Mouse (Mus musculus) frontal cortex, postnatal 36 days (tissue): ENCODE measurements around the gene Tfb1m.

Experiments
- DNase-seq, 2 experiments: peaks; one replicate each; pipeline ENCODE4 v3.0.0; 2022; ENCODE audit warnings: low spot score in 2 of 2

The Tfb1m gene

GRCm38 (mm10) chr17:3514316-3514715 lies 43.3 kb downstream of the Tfb1m start:
- DNase-seq: no peak

DNA sequence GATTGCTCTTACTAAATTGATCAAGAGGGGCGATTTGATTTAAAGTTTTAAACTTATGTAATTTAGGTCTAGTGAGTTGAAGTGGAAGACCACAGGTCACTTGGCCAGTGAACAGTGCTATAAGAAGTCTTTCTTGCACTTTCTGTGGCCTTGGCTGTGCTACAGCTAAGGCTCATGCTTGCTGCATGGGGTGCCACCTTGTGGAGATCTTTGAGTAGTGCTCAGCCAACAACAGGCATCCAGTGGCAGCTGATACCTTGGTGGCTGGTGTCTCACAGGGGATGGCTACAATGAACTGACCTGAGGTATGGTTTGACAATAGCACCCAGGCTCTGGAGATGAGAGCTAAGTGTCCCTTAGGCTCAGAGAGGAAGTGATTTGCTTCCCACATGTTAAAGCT lies 47.7 kb downstream of the Tfb1m start:
- DNase-seq: peak in 1 of 2 experiments; percentile 75

GRCm38 (mm10) chr17:3506508-3506907 lies 51.1 kb downstream of the Tfb1m start:
- no peak for DNase-seq

DNA sequence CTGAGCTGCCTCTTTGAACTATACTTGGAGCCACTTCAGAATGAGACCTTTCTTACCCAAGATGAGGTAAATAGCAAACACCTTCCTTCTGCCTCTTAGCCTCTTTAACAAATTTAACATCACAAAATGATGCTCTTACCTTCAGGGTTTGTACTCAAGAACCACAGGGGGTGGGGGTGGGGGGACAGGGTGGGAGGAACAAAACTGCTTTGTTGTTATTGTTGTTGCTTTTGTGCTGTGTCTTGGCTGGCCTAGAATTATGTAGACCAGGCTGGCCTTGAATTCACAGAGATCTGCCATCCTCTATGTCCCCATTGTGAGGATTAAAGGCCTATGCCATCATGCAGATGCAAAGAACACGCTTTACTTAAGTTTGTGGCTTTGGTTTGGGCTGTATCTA lies 51.9 kb downstream of the Tfb1m start:
- DNase-seq: no peak

GRCm38 (mm10) chr17:3500936-3501335 lies 56.6 kb downstream of the Tfb1m start:
- DNase-seq: no peak

GRCm38 (mm10) chr17:3500076-3500475 lies 57.5 kb downstream of the Tfb1m start:
- peak in 1 of 2 experiments; percentile 60 for DNase-seq

- no peak for DNase-seq
Observed at GRCm38 (mm10) chr17:3499468-3499867, 58.1 kb downstream of the Tfb1m start.

- DNase-seq: peak in 1 of 2 experiments; percentile 59
Observed at GRCm38 (mm10) chr17:3498580-3498979, 59.0 kb downstream of the Tfb1m start.

- peak in 1 of 2 experiments; percentile 63 for DNase-seq
Observed at GRCm38 (mm10) chr17:3498086-3498485, 59.5 kb downstream of the Tfb1m start.

DNA sequence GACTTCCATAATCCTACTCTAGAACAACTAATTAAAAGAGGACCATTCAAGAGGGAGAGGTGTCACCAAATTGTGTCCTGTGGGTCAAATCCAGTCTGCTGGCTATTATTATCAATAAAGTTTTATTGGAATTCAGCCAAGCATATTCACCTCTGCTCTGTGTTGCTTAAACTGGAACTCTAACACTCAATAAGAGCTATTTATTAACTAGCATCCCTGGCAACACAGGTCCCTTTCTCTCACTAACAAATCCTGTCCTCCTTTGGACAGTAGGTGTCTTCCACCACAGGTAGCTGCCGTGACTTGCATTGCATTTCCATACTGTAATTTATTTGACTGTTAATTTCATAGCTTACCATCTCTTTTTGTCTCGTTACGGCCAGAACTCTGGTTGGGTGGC lies 61.5 kb downstream of the Tfb1m start:
- DNase-seq: no peak

DNA sequence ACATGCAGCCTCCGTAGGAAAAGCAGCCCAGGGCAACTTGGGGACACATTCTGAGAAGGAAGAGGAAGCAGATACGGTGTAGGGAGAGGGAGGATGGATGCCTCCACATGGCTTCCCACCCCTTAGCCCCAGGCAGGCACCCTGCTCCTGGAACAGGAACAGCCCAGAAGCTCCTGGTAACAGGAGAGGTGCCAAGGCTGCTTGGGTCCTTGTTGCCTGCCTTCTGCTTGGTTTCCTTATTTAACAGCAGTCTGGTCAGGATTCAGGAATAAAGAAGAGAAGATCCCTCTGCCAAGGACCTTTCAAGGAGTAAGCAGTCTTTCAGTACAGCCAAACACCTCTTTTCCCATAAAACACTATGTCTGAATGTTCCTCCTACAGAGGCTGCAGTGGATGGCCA lies 62.0 kb downstream of the Tfb1m start:
- peak in 1 of 2 experiments; percentile 76 for DNase-seq

- no peak for DNase-seq
Observed at GRCm38 (mm10) chr17:3491667-3492066, 65.9 kb downstream of the Tfb1m start.

DNA sequence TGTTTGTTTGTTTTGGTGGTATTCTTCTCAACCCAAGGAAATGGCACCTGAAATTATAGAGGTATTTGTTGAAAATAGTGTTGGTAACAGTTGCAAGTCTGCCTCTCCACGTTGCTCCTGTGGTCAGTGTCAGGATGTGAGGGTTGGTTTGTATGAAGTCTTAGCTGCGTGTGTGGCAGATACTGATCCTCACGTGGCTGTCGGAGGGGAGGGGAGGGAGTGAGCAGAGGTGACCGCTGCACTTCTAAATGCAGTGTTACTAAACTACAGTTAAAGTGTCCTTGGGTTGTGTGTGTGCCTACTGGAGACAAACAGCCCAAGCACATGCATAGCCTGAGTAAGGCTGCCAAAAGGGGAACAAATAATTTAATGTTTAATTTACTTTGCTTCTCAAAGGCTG lies 66.5 kb downstream of the Tfb1m start:
- no peak for DNase-seq

- DNase-seq: no peak
Observed at GRCm38 (mm10) chr17:3490216-3490895, 67.2 kb downstream of the Tfb1m start.

- DNase-seq: no peak
Observed at GRCm38 (mm10) chr17:3487721-3488601, 69.6 kb downstream of the Tfb1m start.

GRCm38 (mm10) chr17:3487211-3487610 lies 70.4 kb downstream of the Tfb1m start:
- DNase-seq: no peak

DNA sequence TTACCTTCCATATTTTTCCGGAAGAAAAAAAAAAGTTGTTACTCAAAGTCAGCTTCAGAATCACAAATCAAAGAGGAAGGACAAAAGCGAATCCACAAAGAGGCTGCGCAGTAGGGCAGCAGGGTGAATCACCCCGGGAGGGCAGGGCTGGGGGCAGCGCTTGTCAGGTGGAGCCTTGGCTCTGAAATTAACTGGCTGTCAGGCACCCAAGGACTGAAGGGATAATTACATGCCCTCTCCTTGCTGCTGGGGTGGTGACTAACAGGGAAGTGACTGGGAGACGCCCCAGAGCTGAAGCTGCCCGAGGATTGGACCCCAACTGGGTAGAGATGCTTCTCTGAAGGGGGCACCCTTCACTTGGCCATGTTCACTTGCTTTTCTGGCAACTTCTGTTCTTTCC lies 71.7 kb downstream of the Tfb1m start:
- no peak for DNase-seq

DNA sequence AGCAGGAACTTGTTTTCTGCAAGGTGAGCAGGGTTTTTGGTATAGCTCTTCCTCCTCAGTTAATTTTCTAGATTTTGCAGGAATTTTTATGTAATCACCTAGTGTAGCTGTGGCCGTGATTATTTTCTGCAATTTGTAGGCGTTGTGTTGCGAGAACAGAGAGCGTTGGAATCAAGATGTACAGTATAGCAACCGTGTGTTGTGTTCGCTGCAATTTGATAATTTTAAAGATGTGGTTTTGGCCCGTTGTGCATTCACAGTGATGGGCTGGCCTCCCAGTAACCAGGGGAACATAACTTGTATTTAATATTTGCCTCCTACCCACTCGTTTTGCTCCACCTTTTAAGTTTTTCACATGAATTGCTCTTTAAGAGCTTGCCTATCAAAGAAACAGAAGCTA lies 74.5 kb downstream of the Tfb1m start:
- no peak for DNase-seq

- DNase-seq: peak in 1 of 2 experiments; percentile 57
Observed at GRCm38 (mm10) chr17:3481576-3482575, 75.7 kb downstream of the Tfb1m start.

GRCm38 (mm10) chr17:3476546-3476945 lies 81.0 kb downstream of the Tfb1m start:
- no peak for DNase-seq

GRCm38 (mm10) chr17:3472018-3472417 lies 85.6 kb downstream of the Tfb1m start:
- DNase-seq: peak in 1 of 2 experiments; percentile 70
